Mouse (Mus musculus) adrenal gland, postnatal 4 days (tissue): ENCODE measurements around the gene Timeless. TPM values are rescaled to one million over a fixed set of nuclear protein-coding genes. Genes with fewer than 3 reads are reported as not detected.
"Not testable (repeated sequence)": the region's sequence is repeated elsewhere in the genome, so short reads cannot be mapped to it uniquely, and the experiment has no call there.

Source experiments
- DNase-seq, 2 experiments: peaks; one replicate each; pipeline ENCODE4 v3.0.0; 2021 to 2022; ENCODE audit warnings: low spot score in 2 of 2, mixed read lengths in 2 of 2
- total RNA-seq, 2 experiments: library from RNA; stranded (reverse); gene quantifications; 2 replicates each; pipeline ENCODE4 v1.2.3; 2021

Gene Timeless
- total RNA-seq, 2 experiments from 2014 or later = 28.4 to 34.0 TPM

GRCm38 (mm10) chr10:128283604-128284579 lies 52.0 kb downstream of the Timeless start:
- peak; percentile 45 to 53 for DNase-seq

- DNase-seq = not testable (repeated sequence)
Observed at GRCm38 (mm10) chr10:128290594-128290993, 58.7 kb downstream of the Timeless start.

- DNase-seq = no peak
Observed at GRCm38 (mm10) chr10:128296370-128297090, 64.7 kb downstream of the Timeless start.

- no peak for DNase-seq
Observed at GRCm38 (mm10) chr10:128297221-128297620, 65.4 kb downstream of the Timeless start.

- no peak for DNase-seq
Observed at GRCm38 (mm10) chr10:128297622-128298021, 65.8 kb downstream of the Timeless start.

GRCm38 (mm10) chr10:128298243-128298642 lies 66.4 kb downstream of the Timeless start:
- DNase-seq = no peak

- no peak for DNase-seq
Observed at GRCm38 (mm10) chr10:128298702-128299171, 66.9 kb downstream of the Timeless start, which contains the start of gene Il23a. Gene Il23a, minus strand, starts transcription at chr10:128298752.

GRCm38 (mm10) chr10:128302357-128302756 lies 70.5 kb downstream of the Timeless start:
- DNase-seq = no peak

Other genes with a start within 250 kb of the Timeless start
- gene Hsd17b6, start 224.5 kb upstream of the Timeless start, total RNA-seq = 1 to 10 TPM in 1 of 2 experiments, under 1 TPM in 1; 0.22 to 8.9 TPM
- gene Prim1, start 216.9 kb upstream of the Timeless start, total RNA-seq = 10 to 100 TPM; 22.3 to 26.6 TPM
- 100 to 1,000 TPM; 823 to 829 TPM for gene Naca, start 196.5 kb upstream of the Timeless start, total RNA-seq
- gene Ptges3, start 173.1 kb upstream of the Timeless start, total RNA-seq = 100 to 1,000 TPM; 152 to 160 TPM
- 1,000 to 10,000 TPM; 2,157 to 2,362 TPM for gene Atp5b, start 148.8 kb upstream of the Timeless start, total RNA-seq
- gene Baz2a, start 140.5 kb upstream of the Timeless start, total RNA-seq = 10 to 100 TPM; 70.6 to 72.2 TPM
- gene Rbms2, start 51.8 kb upstream of the Timeless start, total RNA-seq = 100 to 1,000 TPM in 1 of 2 experiments, 10 to 100 TPM in 1; 90.2 to 104 TPM
- 1 to 10 TPM; 4.8 to 8.2 TPM for gene Gls2, start 37.6 kb upstream of the Timeless start, total RNA-seq
- gene Spryd4, start 20.3 kb upstream of the Timeless start, total RNA-seq = 10 to 100 TPM; 23.2 to 25.9 TPM
- not detected for gene Mip, start 6.2 kb upstream of the Timeless start, total RNA-seq
- 1 to 10 TPM in 1 of 2 experiments, not detected in 1; 4.7 TPM for gene Apon, start 22.0 kb downstream of the Timeless start, total RNA-seq
- gene Apof, start 36.6 kb downstream of the Timeless start, total RNA-seq = 10 to 100 TPM; 13.3 to 76.4 TPM
- gene Stat2, start 38.5 kb downstream of the Timeless start, total RNA-seq = 10 to 100 TPM; 41.5 to 45.9 TPM
- gene Il23a, start 66.7 kb downstream of the Timeless start, total RNA-seq = not detected
- gene Pan2, start 71.3 kb downstream of the Timeless start, total RNA-seq = 10 to 100 TPM; 43.6 to 45.3 TPM
- 100 to 1,000 TPM; 178 to 188 TPM for gene Cnpy2, start 90.4 kb downstream of the Timeless start, total RNA-seq
- 100 to 1,000 TPM; 300 to 355 TPM for gene Cs, start 105.7 kb downstream of the Timeless start, total RNA-seq
- gene Coq10a, start 136.9 kb downstream of the Timeless start, total RNA-seq = 10 to 100 TPM; 48.3 to 62.1 TPM
- 10 to 100 TPM; 71.5 to 75.1 TPM for gene Ankrd52, start 145.1 kb downstream of the Timeless start, total RNA-seq
- 10 to 100 TPM in 1 of 2 experiments, 1 to 10 TPM in 1; 5.7 to 13.2 TPM for gene Slc39a5, start 169.2 kb downstream of the Timeless start, total RNA-seq
- gene Nabp2, start 179.4 kb downstream of the Timeless start, total RNA-seq = 10 to 100 TPM; 69.5 to 72.7 TPM
- 10 to 100 TPM; 49.9 to 50.9 TPM for gene Rnf41, start 179.6 kb downstream of the Timeless start, total RNA-seq
- gene Smarcc2, start 227.2 kb downstream of the Timeless start, total RNA-seq = 100 to 1,000 TPM; 138 to 157 TPM